Mouse (Mus musculus) neutrophil, adult 5-6 weeks (primary cell): ENCODE results near the gene Zfp180. TPM values are rescaled to one million over a fixed set of nuclear protein-coding genes. Genes with fewer than 3 reads are reported as not detected.
"Not testable (repeated sequence)": the region's sequence is repeated elsewhere in the genome, so short reads cannot be mapped to it uniquely, and the experiment has no call there.

Source experiments
- ATAC-seq: fragments of 151-379, 151-347 bp; 2 replicates; pipeline ENCODE4 v1.8.0; 2017; ENCODE audit warnings: mild to moderate bottlenecking, moderate TSS enrichment; ENCODE audit not compliant: insufficient number of reproducible peaks, poor library complexity, low FRiP score, severe bottlenecking; ENCODE audit errors: extremely low read depth
- total RNA-seq: library from RNA; stranded (forward); fragments of 200-1000 nt; gene quantifications from 2 replicates; pipeline ENCODE4 v1.2.3, GENCODE M21; 2017

Zfp180 gene
- total RNA-seq: 28.9 and 29.6 TPM in 2 replicates

DNA sequence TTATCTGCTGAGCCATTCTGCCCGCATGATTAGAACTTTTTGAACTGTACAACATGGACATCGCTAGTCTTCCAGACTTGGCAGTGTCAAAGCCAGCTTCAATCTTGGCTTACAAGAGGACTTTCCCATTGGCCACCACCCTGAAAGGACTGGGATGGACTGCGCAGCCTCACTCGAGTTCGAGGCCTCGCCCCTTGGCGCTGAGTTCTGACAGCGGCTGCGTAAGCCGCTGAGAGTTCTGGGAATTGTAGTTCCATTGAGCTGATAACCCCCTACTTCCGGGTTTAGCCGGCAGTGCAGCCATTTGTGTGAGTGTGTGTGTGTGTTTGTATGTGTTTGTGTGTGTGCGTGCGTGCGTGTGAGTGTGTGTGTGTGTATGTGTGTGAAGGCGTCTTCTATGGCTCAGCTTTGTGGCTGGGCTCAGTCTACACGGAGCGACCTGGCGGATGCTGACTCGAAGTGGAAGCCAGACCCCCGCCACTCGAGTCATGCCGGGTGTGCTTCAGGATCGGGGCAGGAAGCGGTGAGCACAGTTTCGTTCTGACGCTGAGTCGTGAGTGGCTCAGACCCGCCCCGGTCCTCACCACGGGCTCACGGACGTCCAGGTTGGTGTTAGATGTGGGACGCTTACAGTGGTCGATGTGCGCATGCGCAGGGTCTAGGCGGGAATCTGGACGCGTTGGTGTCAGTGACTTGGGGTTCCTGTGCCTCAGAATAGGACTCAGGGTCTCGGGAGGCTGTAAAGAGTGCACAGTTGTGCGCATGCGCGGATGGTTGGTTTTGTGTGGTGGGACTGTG lies at the start of gene Zfp180:
Zfp180 (plus strand) TSS at position 291 of the 798 bp plus-strand sequence.
- peak; percentile 90 for ATAC-seq

DNA sequence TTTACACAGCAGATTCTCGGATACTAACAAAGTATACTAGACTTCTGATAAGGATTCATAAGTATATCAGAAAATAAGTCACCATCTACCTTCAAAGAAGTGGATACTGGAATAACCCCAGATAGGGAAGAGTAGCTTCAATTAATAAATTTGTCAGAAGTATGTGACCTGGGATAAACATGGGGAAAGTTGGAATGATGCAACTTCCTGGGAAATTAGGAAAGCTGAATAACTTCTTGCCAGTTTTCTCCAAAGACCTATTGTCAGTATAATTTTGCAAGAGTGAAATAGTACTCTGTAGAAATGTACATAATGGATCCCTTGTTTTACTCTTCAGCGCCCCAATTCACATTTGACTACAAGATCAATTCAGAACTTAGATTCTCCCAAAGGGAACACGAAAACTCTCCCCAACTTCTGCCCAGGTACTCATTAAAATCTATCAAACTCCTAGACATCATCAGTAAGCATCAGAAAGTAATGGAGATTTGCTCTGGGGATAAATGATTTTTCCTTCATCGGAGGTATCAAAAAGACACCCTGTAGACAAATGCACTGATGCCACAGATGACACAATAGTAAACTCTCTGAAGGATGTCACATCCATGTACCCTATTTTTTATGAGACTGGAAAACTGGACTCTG lies 28.9 kb upstream of the Zfp180 start, which contains the start of gene Vmn1r183:
Vmn1r183 (plus strand) TSS at position 595 of the 645 bp plus-strand sequence.
- ATAC-seq: no peak

DNA sequence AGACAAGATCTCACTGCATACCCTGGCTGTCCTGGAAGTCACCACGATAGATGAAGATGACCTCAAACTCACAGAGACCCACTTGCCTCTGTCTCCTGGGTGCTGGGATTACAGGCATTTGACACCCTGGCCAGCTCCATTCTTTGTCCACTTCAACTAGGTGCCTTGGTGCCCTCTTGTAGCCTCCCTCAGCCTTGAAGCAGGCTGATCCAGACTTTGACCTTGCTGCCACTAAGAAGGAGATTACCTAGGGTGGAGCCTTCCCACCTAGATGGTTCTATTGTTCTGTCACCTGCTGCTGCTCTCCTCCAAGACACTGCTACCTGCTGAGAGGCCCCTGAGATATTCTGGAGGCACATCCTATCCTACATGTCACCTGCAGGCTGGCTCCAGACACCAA lies 7.3 kb upstream of the Zfp180 start:
- not testable (repeated sequence) for ATAC-seq

DNA sequence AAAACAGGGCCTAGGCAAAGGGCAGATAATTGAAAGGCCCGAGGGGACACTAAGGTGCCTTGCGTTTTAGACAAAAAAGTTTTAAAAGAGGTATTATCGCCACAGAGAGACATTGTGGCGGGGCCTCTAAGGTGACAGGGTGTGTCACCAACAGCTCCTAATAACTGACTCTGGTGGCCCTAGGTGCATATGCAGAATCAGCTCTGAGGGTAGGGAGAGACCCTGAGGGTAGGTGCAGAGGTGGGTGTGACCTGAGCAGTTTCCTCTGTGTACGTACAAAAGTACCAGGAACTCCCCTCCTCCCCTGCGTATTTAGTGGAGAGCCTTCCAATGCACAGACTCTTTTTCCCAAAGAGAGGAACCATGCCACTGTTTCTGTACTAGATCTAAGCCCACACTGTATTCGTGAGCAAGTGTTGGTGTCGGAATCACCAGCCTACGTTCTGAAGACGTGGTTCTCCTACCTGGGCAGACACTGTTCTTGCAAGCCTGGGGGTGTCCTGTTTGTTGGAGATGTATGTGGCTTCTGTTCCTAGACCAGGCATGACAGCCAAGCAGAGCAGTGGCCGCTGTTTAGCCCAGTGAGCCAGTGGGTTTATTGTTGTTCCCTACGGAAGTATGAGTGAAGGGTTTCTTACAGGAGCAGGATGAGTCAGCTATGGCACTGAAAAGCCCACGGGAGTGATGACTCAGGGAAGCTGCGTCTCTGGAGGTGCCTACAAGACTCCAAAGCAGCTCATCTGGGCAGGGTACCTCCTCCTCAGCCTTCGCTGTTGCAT lies 922 bp downstream of the Zfp180 start:
- no peak for ATAC-seq

DNA sequence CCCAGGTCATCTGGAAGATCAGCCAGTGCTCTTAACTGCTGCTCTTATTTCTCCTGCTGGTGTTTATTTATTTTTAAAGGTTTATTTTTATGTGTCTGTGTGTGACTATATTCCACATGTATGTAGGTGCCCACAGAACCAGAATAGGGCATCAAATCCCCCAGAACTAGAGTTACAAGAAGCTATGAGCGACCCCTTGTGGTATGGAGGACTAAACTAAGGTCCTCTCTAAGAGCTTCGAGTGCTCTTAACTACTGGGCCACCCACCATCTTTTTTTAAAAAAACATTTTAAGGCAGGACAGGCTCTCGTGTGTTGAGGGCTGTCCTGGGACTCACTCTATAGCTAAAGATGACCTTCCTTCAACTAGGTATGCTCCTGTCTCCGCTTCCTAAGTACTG lies 5.1 kb downstream of the Zfp180 start:
- no peak for ATAC-seq

DNA sequence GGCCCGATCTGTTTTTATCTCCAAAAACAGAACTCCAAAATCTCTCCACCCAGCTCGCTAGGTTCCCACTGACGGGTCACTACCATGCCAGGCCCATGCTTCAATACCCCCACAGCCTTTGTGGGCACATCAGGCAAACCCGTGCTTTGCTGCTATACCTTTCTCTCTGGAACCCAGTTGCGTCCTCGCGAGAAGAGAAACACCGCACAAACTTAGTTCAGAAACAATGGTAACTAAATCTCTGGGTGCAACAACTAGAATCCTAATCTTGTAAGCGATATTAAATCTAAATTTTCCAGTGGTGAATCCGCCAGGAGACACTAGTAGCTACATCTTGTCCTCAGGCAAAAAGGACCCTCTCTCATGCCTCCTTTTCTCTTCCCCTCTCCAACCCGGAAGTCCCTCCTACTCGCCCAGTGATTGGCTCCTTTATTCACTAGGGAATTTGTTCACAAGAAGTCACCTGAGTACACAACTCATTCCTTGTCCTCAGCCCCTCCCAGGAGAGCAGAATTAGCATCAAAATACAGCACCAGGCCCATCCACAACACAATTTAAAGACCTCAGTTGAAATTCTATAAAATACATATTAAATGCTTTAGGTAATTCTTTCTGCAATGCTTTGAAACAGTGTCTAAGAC lies 5.9 kb downstream of the Zfp180 start:
- ATAC-seq: no peak

DNA sequence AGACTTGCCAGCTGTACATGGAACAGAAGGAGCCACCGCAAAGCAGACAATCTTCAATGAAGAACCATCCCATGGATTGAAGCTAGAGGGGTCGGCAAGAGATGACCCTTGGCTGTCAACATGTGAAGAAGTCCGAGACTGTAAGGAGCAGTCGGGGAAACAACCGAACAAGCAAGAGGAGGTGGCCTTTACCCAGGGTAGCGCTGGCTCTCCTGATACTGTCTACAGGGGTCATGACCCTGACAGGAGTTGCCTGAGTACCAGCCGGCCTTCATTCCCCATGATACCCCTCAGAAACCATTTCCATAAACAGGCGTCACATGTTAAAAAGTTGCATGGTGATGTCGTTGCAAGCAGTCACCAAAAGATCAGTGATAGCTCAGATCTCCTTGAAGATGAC lies 22.7 kb downstream of the Zfp180 start:
- no peak for ATAC-seq

DNA sequence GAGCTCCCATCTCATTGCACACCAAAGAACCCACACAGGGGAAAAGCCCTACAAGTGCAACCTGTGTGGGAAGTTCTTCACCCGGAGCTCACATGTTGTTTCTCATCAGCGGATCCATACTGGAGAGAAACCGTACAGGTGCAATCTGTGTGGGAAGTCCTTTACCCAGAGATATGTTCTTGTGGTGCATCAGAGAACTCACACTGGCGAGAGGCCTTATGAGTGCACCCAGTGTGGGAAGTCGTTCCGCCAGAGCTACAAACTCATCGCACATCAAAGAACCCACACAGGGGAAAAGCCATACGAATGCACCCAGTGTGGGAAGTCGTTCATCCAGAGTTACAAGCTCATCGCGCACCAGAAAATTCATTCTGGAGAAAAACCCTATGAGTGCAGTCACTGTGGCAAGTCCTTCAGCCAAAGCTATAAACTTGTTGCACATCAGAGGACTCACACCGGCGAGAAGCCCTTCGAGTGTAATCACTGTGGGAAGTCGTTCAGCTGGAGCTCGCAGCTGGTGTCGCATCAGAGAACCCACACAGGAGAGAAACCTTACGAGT lies 23.5 kb downstream of the Zfp180 start:
- no peak for ATAC-seq

DNA sequence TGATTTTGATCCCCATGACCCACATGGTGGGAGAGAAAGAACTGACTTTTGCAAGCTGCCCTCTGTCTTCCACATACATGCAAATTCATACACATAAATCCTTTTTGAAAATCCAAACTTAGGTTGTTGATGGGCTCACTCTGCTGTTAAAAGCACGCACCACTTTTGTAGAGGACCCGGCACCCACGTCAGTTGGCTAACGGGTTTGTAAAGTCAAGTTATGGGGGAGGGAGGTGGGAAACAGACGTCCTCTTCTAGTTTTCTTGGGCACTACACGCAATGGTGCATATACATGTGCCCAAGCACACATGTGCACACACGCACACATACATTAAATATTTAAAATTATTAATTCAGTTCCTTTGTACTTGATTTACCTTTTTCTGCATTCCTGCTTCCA lies 29.1 kb downstream of the Zfp180 start:
- ATAC-seq: no peak

DNA sequence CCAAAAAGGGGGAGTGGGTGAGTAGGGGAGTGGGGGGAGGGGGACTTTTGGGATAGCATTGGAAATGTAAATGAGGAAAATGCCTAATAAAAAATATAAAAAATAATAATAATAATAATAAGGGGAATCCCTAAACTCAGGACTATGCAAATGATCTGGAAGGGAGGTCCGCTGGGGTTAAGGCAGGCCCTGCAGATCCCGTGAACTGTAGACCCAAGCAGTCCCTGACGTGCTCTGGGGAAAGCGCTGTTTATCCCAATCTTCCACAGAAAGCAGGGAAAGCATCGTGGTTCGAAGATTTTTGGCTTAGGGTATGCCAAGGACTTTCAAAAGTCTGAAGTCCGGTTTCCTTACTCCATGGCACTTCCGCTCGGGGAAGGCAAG lies 30.0 kb downstream of the Zfp180 start:
- ATAC-seq: no peak

DNA sequence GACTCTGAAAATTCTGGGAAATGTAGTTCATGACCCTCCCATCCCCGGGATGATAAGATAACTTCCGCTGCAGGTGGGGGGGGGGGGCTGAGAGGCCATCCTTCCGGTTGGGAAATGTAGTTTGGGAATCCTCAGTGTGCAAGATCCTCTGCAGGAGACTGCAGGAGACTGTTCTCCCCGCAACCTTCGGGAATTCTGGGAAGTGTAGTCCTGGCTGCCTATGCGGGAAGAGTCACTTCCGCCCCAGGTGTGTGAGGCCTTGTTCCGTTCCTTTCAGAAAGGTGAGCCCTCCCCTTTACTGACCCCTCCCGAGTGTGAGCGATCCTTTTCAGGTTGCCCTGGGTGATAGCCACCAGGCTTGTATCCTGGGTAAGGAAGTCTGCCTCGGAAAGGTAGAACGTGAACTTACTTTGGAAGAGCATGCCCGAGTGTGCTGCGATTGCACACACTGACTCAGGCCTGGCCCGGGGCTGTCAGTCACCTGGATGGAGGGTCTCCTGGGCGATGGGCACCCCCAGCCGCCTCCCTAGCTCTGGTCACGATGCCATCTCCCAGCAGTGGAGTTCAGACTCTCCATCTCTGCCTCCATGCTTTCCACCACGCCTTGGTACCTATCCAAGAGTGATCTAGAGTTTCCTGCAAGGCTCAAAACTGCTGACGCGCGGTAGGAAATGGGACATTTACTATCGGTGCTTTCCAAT lies 30.6 kb downstream of the Zfp180 start, which contains the start of gene Zfp112:
Zfp112 (plus strand) TSS at position 159 of the 701 bp plus-strand sequence.
- no peak for ATAC-seq

DNA sequence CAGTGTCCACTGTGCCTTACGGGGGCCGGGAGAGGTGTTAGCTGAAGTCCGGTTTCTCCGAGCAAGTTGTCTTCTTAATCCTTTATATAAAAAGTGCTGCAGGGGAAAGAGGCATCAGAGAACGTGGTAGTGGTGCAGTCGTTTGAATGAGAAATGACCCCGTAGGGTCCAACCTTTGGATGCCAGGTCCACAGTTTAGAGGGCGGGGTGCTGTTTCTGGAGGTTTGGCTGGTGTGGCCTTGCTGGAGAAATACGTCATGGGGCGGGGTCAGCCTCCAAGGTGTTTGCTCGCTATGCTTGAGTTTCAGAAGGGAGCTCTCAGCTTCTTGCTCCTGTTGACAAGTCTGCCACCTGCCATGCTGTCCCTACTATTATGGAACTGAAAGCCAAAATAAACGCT lies 31.3 kb downstream of the Zfp180 start:
- no peak for ATAC-seq

DNA sequence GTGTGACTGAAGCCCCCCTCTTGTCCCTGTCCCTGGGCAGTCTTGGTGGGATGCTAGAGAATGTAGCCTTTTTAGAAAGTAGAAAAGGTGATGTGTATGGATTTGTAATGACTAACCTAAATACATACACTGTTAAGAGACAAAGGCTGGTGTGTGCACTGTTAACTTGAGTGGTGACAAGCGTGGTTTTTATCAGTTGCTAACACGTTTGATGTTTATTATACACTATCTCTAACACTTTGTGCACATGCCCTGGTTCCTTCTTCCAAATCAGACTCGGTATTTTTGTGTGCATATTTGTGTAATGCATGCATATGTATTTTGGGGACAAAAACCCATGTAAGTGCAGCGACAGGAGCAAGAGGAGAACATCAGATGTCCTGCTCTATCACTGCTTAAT lies 34.9 kb downstream of the Zfp180 start:
- no peak for ATAC-seq

DNA sequence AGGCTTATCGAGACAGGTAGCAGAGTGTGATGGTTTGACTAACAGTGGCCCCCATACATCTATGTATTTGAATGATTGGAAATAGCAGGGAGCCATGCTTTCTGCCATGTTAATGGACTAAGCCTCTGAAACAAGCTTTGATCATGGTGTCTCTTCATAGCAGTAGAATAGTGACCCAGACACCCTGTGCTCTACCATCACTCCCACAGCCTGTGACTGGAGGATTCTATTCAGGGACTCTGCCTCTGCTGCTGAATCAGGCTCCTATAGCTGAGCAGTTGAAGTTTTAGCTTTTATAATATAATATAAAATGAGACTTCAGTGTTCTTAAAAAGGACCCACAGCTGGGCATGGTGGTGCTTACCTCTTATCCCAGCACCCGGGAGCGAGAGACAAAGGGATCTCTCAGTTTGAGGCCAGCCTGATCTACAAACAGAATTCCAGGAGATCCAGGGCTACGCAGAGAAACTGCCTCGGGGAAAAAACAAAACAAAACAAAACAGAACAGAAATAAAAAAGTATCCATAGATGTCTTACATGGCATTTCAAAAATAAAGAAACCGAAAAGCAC lies 51.8 kb downstream of the Zfp180 start:
- no peak for ATAC-seq

DNA sequence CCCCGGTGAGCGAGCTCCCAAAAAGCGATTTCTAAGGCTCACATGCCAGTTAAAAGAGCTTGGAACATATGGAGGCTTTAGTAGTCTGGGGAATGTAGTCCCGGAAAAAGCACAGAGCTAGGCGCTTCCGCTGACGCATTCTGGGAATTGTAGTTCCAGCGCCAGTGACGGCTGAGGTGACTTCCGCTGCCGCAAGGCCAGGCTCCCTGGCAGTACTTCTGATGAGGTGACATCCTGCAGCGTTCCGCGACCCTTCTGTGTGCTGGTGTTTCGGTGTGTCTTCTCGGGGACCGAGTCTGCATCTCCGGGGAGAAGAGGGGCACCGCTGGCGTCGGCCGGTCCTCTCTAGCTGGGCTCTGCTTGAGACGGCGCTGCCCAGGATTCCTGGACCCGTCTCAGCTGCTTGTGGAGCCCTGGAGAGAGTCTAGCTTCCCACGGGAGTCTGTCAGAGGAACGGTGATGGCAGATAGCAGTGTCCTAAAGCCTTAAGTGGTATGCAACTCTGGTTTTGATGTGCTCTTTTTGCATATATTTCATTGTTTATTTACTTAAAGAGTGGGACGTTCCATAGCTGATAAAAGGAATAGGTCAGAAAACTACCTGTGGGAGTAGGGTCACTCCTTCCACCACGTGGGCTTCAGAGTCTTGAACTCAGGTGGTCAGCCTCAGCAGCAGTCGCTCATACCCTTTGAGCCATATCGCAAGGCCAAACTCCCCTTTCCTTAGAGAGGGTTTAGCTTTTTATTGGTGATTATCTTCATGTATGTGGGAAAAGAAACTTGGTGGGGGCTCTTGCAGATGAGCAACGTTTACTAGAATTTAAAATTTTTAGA lies 52.5 kb downstream of the Zfp180 start, which contains the start of gene Zfp235:
Zfp235 (plus strand) TSS at position 174 of the 833 bp plus-strand sequence.
- ATAC-seq: peak; percentile 96

DNA sequence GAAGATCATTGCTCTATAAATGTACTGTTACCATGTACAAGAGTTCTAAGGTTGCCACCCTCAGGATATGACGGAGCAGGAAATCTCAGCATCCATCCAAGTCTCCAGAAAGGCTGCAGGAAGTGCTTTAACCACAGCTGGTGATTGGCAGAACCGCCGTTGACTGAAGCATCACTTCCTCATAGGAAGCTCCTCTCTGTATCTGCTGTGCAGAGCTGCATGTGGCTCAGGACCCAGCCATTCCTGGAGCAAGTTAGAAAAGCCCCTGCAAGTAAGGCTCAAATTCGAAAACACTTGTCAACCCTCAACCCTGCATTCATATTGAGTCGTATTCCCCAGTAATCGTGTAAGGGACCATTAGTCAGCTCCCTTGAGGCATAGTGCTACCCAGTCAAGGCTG lies 60.8 kb downstream of the Zfp180 start:
- ATAC-seq: no peak

DNA sequence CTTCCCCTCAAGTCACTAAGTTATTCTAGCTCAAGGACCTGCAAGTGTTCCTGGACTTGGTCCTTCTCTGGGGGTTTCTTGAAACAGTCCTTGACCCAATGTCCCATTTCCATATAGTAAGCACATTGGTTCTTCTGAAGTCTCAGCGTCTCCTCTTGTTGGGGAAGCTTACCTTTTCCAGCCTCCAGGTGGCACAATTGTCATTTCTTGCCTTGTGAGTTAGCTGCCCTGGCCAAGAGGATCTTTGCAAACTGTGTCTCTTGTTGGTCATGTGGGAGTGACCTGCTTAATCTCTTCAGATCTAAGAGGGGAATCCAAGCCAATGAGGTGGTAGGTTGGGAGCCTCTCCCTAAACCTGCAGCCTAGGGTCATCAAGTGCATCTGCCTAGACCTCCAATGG lies 71.5 kb downstream of the Zfp180 start:
- no peak for ATAC-seq
